Mouse (Mus musculus): Measurements from ENCODE around the gene Ctnnd2. TPM values are rescaled to one million over a fixed set of nuclear protein-coding genes. Genes with fewer than 3 reads are reported as not detected.

The Ctnnd2 gene
- polyA plus RNA-seq, 1 experiment from 2014 or later: 26.0 TPM

- DNase-seq (ENCODE audit: low spot score): no peak
- WGBS: 84% methylated on average over 2 of the region's 2 CpGs
Measured at GRCm38 (mm10) chr15:30371151-30371550, 198.8 kb downstream of the Ctnnd2 start.

GRCm38 (mm10) chr15:30373654-30374215, 201.3 kb downstream of the Ctnnd2 start:
- H3K9me3 ChIP-seq: no peaks in the 10 kb centered on the region
- 84% methylated on average over 6 of the region's 6 CpGs for WGBS
- H3K4me1 ChIP-seq (replicated peaks): no peaks in the 10 kb centered on the region
- DNase-seq (ENCODE audit: low spot score): no peak
- H3K27ac ChIP-seq: no peak overlapping the region
- no peaks in the 10 kb centered on the region for H3K36me3 ChIP-seq
- H3K4me3 ChIP-seq: no peak overlapping the region
- no peaks in the 10 kb centered on the region for H3K27me3 ChIP-seq (ENCODE audit: insufficient read depth, poor library complexity, severe bottlenecking)

More at GRCm38 (mm10) chr15:30371151-30371550, 198.8 kb downstream of the Ctnnd2 start:
- H3K9me3 ChIP-seq: no peaks in the 10 kb centered on the region
- H3K4me3 ChIP-seq: no peak overlapping the region
- no peaks in the 10 kb centered on the region for H3K4me1 ChIP-seq (replicated peaks)
- H3K27me3 ChIP-seq (ENCODE audit: insufficient read depth, poor library complexity, severe bottlenecking): no peaks in the 10 kb centered on the region
- H3K27ac ChIP-seq: no peak overlapping the region
- H3K36me3 ChIP-seq: no peaks in the 10 kb centered on the region

GRCm38 (mm10) chr15:30374907-30375306, 202.5 kb downstream of the Ctnnd2 start:
- Histone ChIP-seq H3K27ac (no peak overlapping the region), H3K4me3 (no peak overlapping the region), H3K4me1 (replicated peaks) (no peaks in the 10 kb centered on the region), H3K27me3 (ENCODE audit: insufficient read depth, poor library complexity, severe bottlenecking) (no peaks in the 10 kb centered on the region), H3K36me3 (no peaks in the 10 kb centered on the region), H3K9me3 (no peaks in the 10 kb centered on the region)
- DNase-seq (ENCODE audit: low spot score): no peak
- WGBS: 90% methylated on average over 5 of the region's 5 CpGs

GRCm38 (mm10) chr15:30383075-30383842, 210.9 kb downstream of the Ctnnd2 start:
- DNase-seq (ENCODE audit: low spot score): peak; percentile 18
- Histone ChIP-seq H3K27me3 (ENCODE audit: insufficient read depth, poor library complexity, severe bottlenecking) (no peaks in the 10 kb centered on the region), H3K27ac (peak overlapping the region; percentile 56), H3K9me3 (no peaks in the 10 kb centered on the region), H3K4me3 (no peak overlapping the region), H3K36me3 (no peaks in the 10 kb centered on the region), H3K4me1 (replicated peaks) (peaks cover 37% of the 10 kb centered on the region)
- WGBS: 20% methylated on average over 9 of the region's 9 CpGs

- Histone ChIP-seq H3K4me1 (replicated peaks) (peaks cover 37% of the 10 kb centered on the region), H3K36me3 (no peaks in the 10 kb centered on the region), H3K9me3 (no peaks in the 10 kb centered on the region), H3K4me3 (no peak overlapping the region), H3K27me3 (ENCODE audit: insufficient read depth, poor library complexity, severe bottlenecking) (no peaks in the 10 kb centered on the region), H3K27ac (no peak overlapping the region)
- no peak for DNase-seq (ENCODE audit: low spot score)
- WGBS: 84% methylated on average over 5 of the region's 5 CpGs
Measured at GRCm38 (mm10) chr15:30384386-30384785, 212.0 kb downstream of the Ctnnd2 start.

- Histone ChIP-seq H3K4me3 (no peak overlapping the region), H3K27me3 (ENCODE audit: insufficient read depth, poor library complexity, severe bottlenecking) (no peaks in the 10 kb centered on the region), H3K4me1 (replicated peaks) (peaks cover 35% of the 10 kb centered on the region), H3K9me3 (no peaks in the 10 kb centered on the region), H3K36me3 (no peaks in the 10 kb centered on the region), H3K27ac (no peak overlapping the region)
- DNase-seq (ENCODE audit: low spot score): no peak
Measured at GRCm38 (mm10) chr15:30386489-30386888, 214.1 kb downstream of the Ctnnd2 start.

- no peak overlapping the region for H3K4me3 ChIP-seq
- no peak overlapping the region for H3K27ac ChIP-seq
- WGBS: 43% methylated on average over 6 of the region's 6 CpGs
- DNase-seq (ENCODE audit: low spot score): no peak
- H3K36me3 ChIP-seq: no peaks in the 10 kb centered on the region
- no peaks in the 10 kb centered on the region for H3K9me3 ChIP-seq
- no peaks in the 10 kb centered on the region for H3K27me3 ChIP-seq (ENCODE audit: insufficient read depth, poor library complexity, severe bottlenecking)
- peaks cover 29% of the 10 kb centered on the region for H3K4me1 ChIP-seq (replicated peaks)
Measured at GRCm38 (mm10) chr15:30387244-30387643, 214.9 kb downstream of the Ctnnd2 start.

GRCm38 (mm10) chr15:30401111-30401510, 228.7 kb downstream of the Ctnnd2 start:
- DNase-seq (ENCODE audit: low spot score): no peak
- H3K36me3 ChIP-seq: no peaks in the 10 kb centered on the region
- no peak overlapping the region for H3K4me3 ChIP-seq
- H3K9me3 ChIP-seq: no peaks in the 10 kb centered on the region
- H3K4me1 ChIP-seq (replicated peaks): no peaks in the 10 kb centered on the region
- H3K27ac ChIP-seq: no peak overlapping the region
- H3K27me3 ChIP-seq (ENCODE audit: insufficient read depth, poor library complexity, severe bottlenecking): no peaks in the 10 kb centered on the region
- 83% methylated on average over 4 of the region's 4 CpGs for WGBS

GRCm38 (mm10) chr15:30406254-30406653, 233.9 kb downstream of the Ctnnd2 start:
- WGBS: 12% methylated on average over 1 of the region's 1 CpGs

GRCm38 (mm10) chr15:30423146-30423545, 250.8 kb downstream of the Ctnnd2 start:
- Histone ChIP-seq H3K4me1 (replicated peaks) (no peaks in the 10 kb centered on the region), H3K27ac (no peak overlapping the region), H3K4me3 (no peak overlapping the region), H3K9me3 (0 out of 2 replicates have a peak, but pooled peaks cover 2% of the 10 kb centered on the region), H3K27me3 (ENCODE audit: insufficient read depth, poor library complexity, severe bottlenecking) (no peaks in the 10 kb centered on the region), H3K36me3 (no peaks in the 10 kb centered on the region)
- no peak for DNase-seq (ENCODE audit: low spot score)
- WGBS: 90% methylated on average over 5 of the region's 5 CpGs

More at GRCm38 (mm10) chr15:30406254-30406653, 233.9 kb downstream of the Ctnnd2 start:
- H3K9me3 ChIP-seq: no peaks in the 10 kb centered on the region
- DNase-seq (ENCODE audit: low spot score): peak; percentile 19
- no peak overlapping the region for H3K27ac ChIP-seq
- no peaks in the 10 kb centered on the region for H3K27me3 ChIP-seq (ENCODE audit: insufficient read depth, poor library complexity, severe bottlenecking)
- no peaks in the 10 kb centered on the region for H3K36me3 ChIP-seq
- H3K4me3 ChIP-seq: no peak overlapping the region
- no peaks in the 10 kb centered on the region for H3K4me1 ChIP-seq (replicated peaks)

- Histone ChIP-seq H3K4me1 (replicated peaks) (no peaks in the 10 kb centered on the region), H3K36me3 (no peaks in the 10 kb centered on the region), H3K9me3 (0 out of 2 replicates have a peak, but pooled peaks cover 2% of the 10 kb centered on the region), H3K27me3 (ENCODE audit: insufficient read depth, poor library complexity, severe bottlenecking) (no peaks in the 10 kb centered on the region), H3K4me3 (no peak overlapping the region), H3K27ac (no peak overlapping the region)
- DNase-seq (ENCODE audit: low spot score): no peak
- 69% methylated on average over 9 of the region's 9 CpGs for WGBS
Measured at GRCm38 (mm10) chr15:30424290-30424689, 251.9 kb downstream of the Ctnnd2 start.

GRCm38 (mm10) chr15:30427342-30427741, 254.9 kb downstream of the Ctnnd2 start:
- Histone ChIP-seq H3K36me3 (no peaks in the 10 kb centered on the region), H3K27me3 (ENCODE audit: insufficient read depth, poor library complexity, severe bottlenecking) (no peaks in the 10 kb centered on the region), H3K4me1 (replicated peaks) (no peaks in the 10 kb centered on the region), H3K9me3 (0 out of 2 replicates have a peak, but pooled peaks cover 2% of the 10 kb centered on the region), H3K4me3 (no peak overlapping the region), H3K27ac (no peak overlapping the region)
- DNase-seq (ENCODE audit: low spot score): peak; percentile 46
- WGBS: 17% methylated on average over 2 of the region's 2 CpGs

- Histone ChIP-seq H3K36me3 (no peaks in the 10 kb centered on the region), H3K27me3 (ENCODE audit: insufficient read depth, poor library complexity, severe bottlenecking) (no peaks in the 10 kb centered on the region), H3K27ac (no peak overlapping the region), H3K9me3 (no peaks in the 10 kb centered on the region), H3K4me3 (no peak overlapping the region), H3K4me1 (replicated peaks) (no peaks in the 10 kb centered on the region)
- 59% methylated on average over 5 of the region's 5 CpGs for WGBS
- DNase-seq (ENCODE audit: low spot score): no peak
Measured at GRCm38 (mm10) chr15:30439045-30439444, 266.7 kb downstream of the Ctnnd2 start.
